Mouse (Mus musculus): ENCODE measurements at regions not wholly inside any gene's neighbourhood (a gene's known extent, or its start where the extent isn't known, plus 50 kb on each side); places are given as distances from the start of the nearest gene placed in this dataset.

- TF ChIP-seq POLR2A (IDR thresholded peaks at IDR 0.05; ENCODE audit: insufficient read depth, low read length) (no peak), CTCF (IDR thresholded peaks at IDR 0.05; ENCODE audit: low read depth, low read length) (no peak)
Measured at GRCm38 (mm10) chr10:119105279-119105881, 134.5 kb downstream of the Cand1 start.
